Mouse (Mus musculus) ES-Bruce4 (cell line): ENCODE data around the gene Ppp6r2. TPM values are rescaled to one million over a fixed set of nuclear protein-coding genes. Genes with fewer than 3 reads are reported as not detected.

ENCODE experiments used
- H3K27ac ChIP-seq: 2 replicates; pipeline ENCODE4 v1.5.1; 2012; ENCODE audit warnings: low read length, inconsistent platforms; ENCODE audit not compliant: insufficient read depth
- H3K27me3 ChIP-seq: 2 replicates; pipeline ENCODE4 v1.6.1; 2012; ENCODE audit warnings: mild to moderate bottlenecking, low read length, inconsistent platforms; ENCODE audit not compliant: control insufficient read depth, poor library complexity, insufficient read depth, severe bottlenecking
- H3K36me3 ChIP-seq: 2 replicates; pipeline ENCODE4 v1.6.1; 2012; ENCODE audit warnings: inconsistent platforms, mild to moderate bottlenecking, low read length, moderate library complexity; ENCODE audit not compliant: control insufficient read depth, poor library complexity, insufficient read depth, severe bottlenecking
- H3K4me1 ChIP-seq: one replicate; pipeline ENCODE4 v1.8.1; 2011; ENCODE audit warnings: low read length; ENCODE audit not compliant: control insufficient read depth, insufficient read depth
- H3K4me3 ChIP-seq: 2 replicates; pipeline ENCODE4 v1.5.1; 2011; ENCODE audit warnings: low read depth, mild to moderate bottlenecking, low read length
- H3K9ac ChIP-seq: 2 replicates; pipeline ENCODE4 v1.6.1; 2012; ENCODE audit warnings: low read depth, mild to moderate bottlenecking, inconsistent platforms; ENCODE audit not compliant: poor library complexity, severe bottlenecking
- H3K9me3 ChIP-seq: replicated peaks from 2 replicates; pipeline ENCODE4 v1.6.1; 2012; ENCODE audit warnings: mild to moderate bottlenecking, low read length, inconsistent platforms; ENCODE audit not compliant: control insufficient read depth, poor library complexity, insufficient read depth, severe bottlenecking
- CTCF ChIP-seq: IDR thresholded peaks from one replicate; pipeline ENCODE4 v1.8.1; 2011; ENCODE audit warnings: low read depth, low read length
- EP300 ChIP-seq: IDR thresholded peaks from 2 replicates; pipeline ENCODE4 v1.6.1; 2011; ENCODE audit warnings: low read depth, low read length; ENCODE audit not compliant: insufficient read depth
- POLR2A ChIP-seq: IDR thresholded peaks from one replicate; pipeline ENCODE4 v1.8.1; 2011; ENCODE audit warnings: low read length; ENCODE audit not compliant: insufficient read depth
- polyA plus RNA-seq: library from polyadenylated mRNA; stranded (reverse); fragments of >200 nt; gene quantifications from 2 replicates; pipeline ENCODE4 v1.2.4, GENCODE M21; 2011; ENCODE audit warnings: low read depth; ENCODE audit not compliant: missing spikeins, insufficient read depth, insufficient read length

The Ppp6r2 gene
- polyA plus RNA-seq, 1 experiment = 14.3 TPM

DNA sequence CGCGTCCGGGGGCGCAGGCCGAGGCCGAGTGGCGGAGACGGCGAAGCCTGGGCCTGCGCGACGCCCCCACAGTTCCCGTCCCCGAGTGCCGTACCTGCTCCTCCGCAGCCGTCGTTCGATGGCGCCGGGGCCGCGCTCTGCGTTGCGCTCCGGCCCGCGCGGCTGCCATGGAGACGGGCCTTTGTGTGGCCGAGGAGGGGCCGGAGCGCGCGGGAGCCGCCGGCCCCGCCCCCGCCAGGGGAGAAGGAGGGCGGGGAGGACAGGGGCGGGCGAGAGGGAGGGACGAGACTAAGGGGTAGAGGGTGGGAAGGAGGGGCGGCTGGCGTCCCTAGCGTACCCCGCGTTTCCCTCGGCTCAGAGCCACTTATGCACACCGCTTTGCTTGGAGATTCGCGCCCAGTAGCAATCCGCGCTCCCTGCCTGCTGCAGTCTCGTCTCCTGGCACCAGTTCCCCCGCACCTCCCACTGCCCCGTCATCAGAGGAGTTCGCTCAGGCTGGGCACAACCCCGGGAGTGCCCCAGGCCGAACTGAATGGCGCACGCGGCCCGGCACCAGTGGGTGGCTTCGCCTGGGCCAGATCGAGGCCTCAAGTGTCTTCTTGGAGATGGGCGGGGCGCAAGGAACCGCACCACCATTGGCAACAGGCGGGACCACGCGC, 30.7 kb upstream of the Ppp6r2 start, which contains the start of gene Plxnb2:
TSS of gene Plxnb2 (minus strand) at position 218 of the 659 bp plus-strand sequence.
- Histone ChIP-seq H3K4me1 (peaks cover 10% of the 10 kb centered on the region), H3K36me3 (no peaks in the 10 kb centered on the region), H3K27me3 (no peaks in the 10 kb centered on the region), H3K27ac (peak within 1 kb of the TSS; percentile 68), H3K9me3 (no peaks in the 10 kb centered on the region), H3K9ac (peak within 1 kb of the TSS; percentile 81), H3K4me3 (peak within 1 kb of the TSS; percentile 96)
- TF ChIP-seq EP300 (peak; percentile 52; the same call in 1 of the 2 replicates), CTCF (no peak), POLR2A (peak; percentile 92)

DNA sequence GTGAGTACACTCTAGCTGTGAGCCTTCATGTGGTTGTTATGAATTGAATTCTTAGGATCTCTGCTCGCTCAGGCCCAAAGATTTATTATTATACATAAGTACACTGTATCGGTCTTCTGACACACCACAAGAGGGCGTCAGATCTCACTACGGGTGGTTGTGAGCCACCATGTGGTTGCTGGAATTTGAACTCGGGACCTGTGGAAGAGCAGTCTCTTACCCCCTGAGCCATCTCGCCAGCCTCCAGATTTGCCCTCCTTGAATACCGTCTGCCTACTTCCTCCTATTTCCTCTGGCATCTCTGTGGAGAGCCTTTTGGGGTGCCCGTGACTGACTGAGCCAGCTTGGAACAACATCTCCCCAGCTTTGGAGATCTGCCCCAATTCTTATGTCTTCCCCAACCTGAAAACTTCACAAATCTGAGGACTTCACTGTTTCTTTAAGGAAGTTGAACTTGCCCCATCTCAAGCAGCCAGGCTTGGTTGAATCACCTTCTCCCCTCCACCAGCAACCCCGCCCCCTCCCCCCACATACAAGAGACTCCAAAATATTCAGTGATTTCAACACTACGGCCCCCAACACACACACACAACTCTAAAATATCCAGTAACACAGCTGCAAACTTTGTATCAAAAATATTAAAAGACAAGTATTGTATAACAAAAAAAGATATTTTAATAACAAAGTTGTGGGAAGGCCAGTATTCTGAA, 29.6 kb upstream of the Ppp6r2 start:
- Histone ChIP-seq H3K9me3 (no peaks in the 10 kb centered on the region), H3K4me1 (peaks cover 5% of the 10 kb centered on the region), H3K27me3 (no peaks in the 10 kb centered on the region), H3K4me3 (peak overlapping the region; percentile 7; the same call in 1 of the 2 replicates), H3K9ac (peak overlapping the region; percentile 81; the same call in 1 of the 2 replicates), H3K27ac (no peak overlapping the region; the same call in 1 of the 2 replicates), H3K36me3 (no peaks in the 10 kb centered on the region)
- TF ChIP-seq POLR2A (no peak), CTCF (peak; percentile 33), EP300 (no peak)

GRCm38 (mm10) chr15:89182328-89182741, 29.0 kb upstream of the Ppp6r2 start:
- Histone ChIP-seq H3K36me3 (no peaks in the 10 kb centered on the region), H3K27ac (peak overlapping the region; percentile 24; the same call in 1 of the 2 replicates), H3K9me3 (no peaks in the 10 kb centered on the region), H3K27me3 (no peaks in the 10 kb centered on the region), H3K4me3 (no peak overlapping the region), H3K9ac (no peak overlapping the region), H3K4me1 (peaks cover 2% of the 10 kb centered on the region)
- TF ChIP-seq EP300 (peak; percentile 83), CTCF (peak; percentile 2), POLR2A (no peak)

- 0 out of 2 replicates have a peak overlapping the region, but pooled peaks have one; percentile 24 for H3K27ac ChIP-seq
- H3K36me3 ChIP-seq = no peaks in the 10 kb centered on the region
- no peaks in the 10 kb centered on the region for H3K9me3 ChIP-seq
- no peaks in the 10 kb centered on the region for H3K27me3 ChIP-seq
- no peak overlapping the region for H3K4me3 ChIP-seq
- no peak overlapping the region for H3K9ac ChIP-seq
- TF ChIP-seq CTCF (no peak), EP300 (no peak), POLR2A (no peak)
- peaks cover 2% of the 10 kb centered on the region for H3K4me1 ChIP-seq
Observed at GRCm38 (mm10) chr15:89182842-89183241, 28.5 kb upstream of the Ppp6r2 start.

GRCm38 (mm10) chr15:89184141-89184936, 27.0 kb upstream of the Ppp6r2 start:
- TF ChIP-seq EP300 (no peak), POLR2A (no peak), CTCF (no peak)
- H3K27me3 ChIP-seq = no peaks in the 10 kb centered on the region
- H3K9me3 ChIP-seq = no peaks in the 10 kb centered on the region
- no peak overlapping the region for H3K9ac ChIP-seq
- H3K27ac ChIP-seq = no peak overlapping the region
- H3K36me3 ChIP-seq = no peaks in the 10 kb centered on the region
- H3K4me3 ChIP-seq = no peak overlapping the region
- H3K4me1 ChIP-seq = no peaks in the 10 kb centered on the region
